Mouse (Mus musculus) intestine, embryonic 15.5 days (tissue): Measurements from ENCODE around the gene Ska2. TPM values are rescaled to one million over a fixed set of nuclear protein-coding genes. Genes with fewer than 3 reads are reported as not detected.

Experiments
- microRNA counts: library from miRNA; unstranded; fragments of <30 nt; microRNA quantifications from one replicate; lab custom pipeline; 2016
- polyA plus RNA-seq: library from polyadenylated mRNA; unstranded; fragments of >200 nt; fragmentation: Nextera tagmentation; extraction: Ambion mirVana; gene quantifications from 2 replicates; pipeline ENCODE4 v1.2.1, GENCODE M21; 2015

Gene Ska2
- polyA plus RNA-seq, 1 experiment from 2014 or later = 46.6 TPM

MicroRNA genes within 50 kb of the gene (microRNA counts, 519-probe panel; counts per million panel counts)
- microRNA mmu-miR-301a (lab: Ali Mortazavi, UCI) = 3,858 counts per million, percentile 92 among the panel's probes with 10 or more counts

Other genes with a start within 250 kb of the Ska2 start
- 7.5 TPM in 2 replicates for gene Ypel2, start 115.5 kb upstream of the Ska2 start, polyA plus RNA-seq
- 23.7 and 23.9 TPM in 2 replicates for gene Gdpd1, start 35.2 kb upstream of the Ska2 start, polyA plus RNA-seq
- 16.4 and 18.2 TPM in 2 replicates for gene Smg8, start 22.5 kb upstream of the Ska2 start, polyA plus RNA-seq
- 6.6 and 6.8 TPM in 2 replicates for gene Prr11, start 526 bp upstream of the Ska2 start, polyA plus RNA-seq
- gene Trim37, start 17.8 kb downstream of the Ska2 start, polyA plus RNA-seq = 24.5 and 26.4 TPM in 2 replicates
- gene Ppm1e, start 249.8 kb downstream of the Ska2 start, polyA plus RNA-seq = 1.9 and 2.7 TPM in 2 replicates